Mouse (Mus musculus): ENCODE measurements around the gene 1700028J19Rik. TPM values are rescaled to one million over a fixed set of nuclear protein-coding genes. Genes with fewer than 3 reads are reported as not detected.

1700028J19Rik gene
- 0.51 and 0.54 TPM in 2 replicates for polyA plus RNA-seq (2015; fragmentation: Nextera tagmentation; extraction: Ambion mirVana)

DNA sequence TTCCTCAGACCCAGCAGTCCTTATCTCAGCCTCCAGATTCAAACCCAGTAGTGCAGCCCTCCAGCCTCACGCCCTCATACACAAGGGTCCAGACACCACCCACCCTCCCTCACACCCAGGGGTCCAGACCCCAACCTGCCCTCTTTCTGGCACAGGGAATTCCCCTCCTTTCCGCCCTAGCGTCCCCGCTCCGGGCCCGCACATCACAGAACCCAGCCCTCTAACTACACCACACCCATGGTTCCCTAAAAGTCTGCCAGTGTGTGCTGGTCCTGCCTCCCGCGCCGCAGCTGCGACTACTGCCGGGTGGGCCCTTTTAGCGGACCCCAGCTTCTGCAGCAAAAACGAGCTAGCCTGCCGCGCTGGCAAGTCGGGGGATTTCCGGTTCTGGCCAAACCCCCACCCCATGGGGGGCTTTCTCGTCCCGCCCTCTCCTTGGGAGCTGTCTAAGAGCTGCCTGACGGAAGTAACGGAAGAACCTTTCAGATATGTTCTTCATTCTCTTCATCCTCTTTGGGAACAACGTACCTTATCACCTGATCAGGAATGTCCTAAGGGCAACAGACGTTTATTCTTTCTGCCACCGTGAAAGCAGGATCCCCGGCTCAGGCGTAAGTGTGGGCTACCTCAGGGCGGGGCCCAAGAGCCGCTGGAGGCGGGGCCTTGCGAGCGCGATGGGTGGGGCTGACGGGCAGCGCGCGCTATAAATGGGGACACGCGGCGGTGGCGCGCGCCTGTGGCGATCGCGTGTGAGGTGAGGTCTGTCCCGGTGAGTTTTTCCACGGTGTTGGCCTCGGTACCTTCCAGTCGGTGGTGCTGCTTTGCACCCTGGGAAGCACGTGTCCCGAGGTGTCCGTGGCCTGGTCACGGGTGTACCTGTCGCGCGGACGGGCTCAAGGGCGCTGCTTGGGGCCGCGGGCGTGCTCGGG, at the start of gene 1700028J19Rik, which contains the start of gene 2410002F23Rik:
Gene 1700028J19Rik, minus strand, starts transcription at position 641 of the 929 bp plus-strand sequence.
Gene 2410002F23Rik, plus strand, starts transcription at position 668 of the 929 bp plus-strand sequence.
- Histone ChIP-seq H3K4me3 (ENCODE audit: low read depth, low read length) (peak within 1 kb of the TSS; percentile 84), H3K36me3 (replicated peaks; ENCODE audit: insufficient read depth, low read length) (peaks cover 17% of the 10 kb centered on the region), H3K9me3 (ENCODE audit: low read length) (no peaks in the 10 kb centered on the region), H3K27ac (ENCODE audit: low read depth) (peak within 1 kb of the TSS; percentile 81), H3K4me2 (ENCODE audit: low read depth, low read length) (peak within 1 kb of the TSS; percentile 88), H3K4me1 (ENCODE audit: insufficient read depth) (peaks cover 18% of the 10 kb centered on the region), H3K9ac (replicated peaks) (peak within 1 kb of the TSS; percentile 84), H3K27me3 (ENCODE audit: insufficient read depth, low read length) (no peaks in the 10 kb centered on the region)
- peak; percentile 93 for ATAC-seq
- TF ChIP-seq CTCF (IDR thresholded peaks at IDR 0.05; ENCODE audit: low read depth), result 0 out of 2 replicates have a peak, but pooled peaks have one; percentile 2
- peak; percentile 87 for TF ChIP-seq EP300 (IDR thresholded peaks at IDR 0.05; ENCODE audit: low read depth)
- DNase-seq, result peak; percentile 92
- under 1% methylated on average over 62 of the region's 62 CpGs for WGBS (ENCODE audit: insufficient replicate concordance)

DNA sequence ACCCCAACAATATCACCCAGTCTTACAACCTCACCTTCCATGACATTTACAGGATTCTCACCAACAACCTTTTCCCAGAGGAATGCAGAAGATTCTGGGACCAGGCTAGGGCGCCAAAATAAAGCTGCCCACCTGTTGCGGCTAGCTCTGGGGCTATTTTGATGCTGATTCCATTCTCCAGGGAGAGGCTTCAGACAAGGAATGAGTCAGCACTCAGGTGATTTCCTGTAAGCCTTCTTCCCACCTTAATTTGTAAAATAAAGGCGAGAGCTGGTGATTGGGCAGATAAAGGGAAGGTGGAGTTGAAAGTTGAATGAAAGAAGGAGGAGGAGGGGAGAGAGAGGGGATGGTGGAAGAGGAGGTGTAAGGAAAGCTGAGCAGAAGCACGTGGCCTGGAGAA, 44.9 kb upstream of the 1700028J19Rik start:
- no peak for TF ChIP-seq CTCF (IDR thresholded peaks at IDR 0.05; ENCODE audit: low read depth)
- no peak for TF ChIP-seq EP300 (IDR thresholded peaks at IDR 0.05; ENCODE audit: low read depth)
- Histone ChIP-seq H3K4me3 (ENCODE audit: low read depth, low read length) (no peak overlapping the region), H3K4me2 (ENCODE audit: low read depth, low read length) (no peak overlapping the region), H3K27me3 (ENCODE audit: insufficient read depth, low read length) (no peaks in the 10 kb centered on the region), H3K9ac (replicated peaks) (no peak overlapping the region), H3K9me3 (ENCODE audit: low read length) (no peaks in the 10 kb centered on the region), H3K36me3 (replicated peaks; ENCODE audit: insufficient read depth, low read length) (no peaks in the 10 kb centered on the region), H3K4me1 (ENCODE audit: insufficient read depth) (no peaks in the 10 kb centered on the region), H3K27ac (ENCODE audit: low read depth) (no peak overlapping the region)
- DNase-seq, result no peak
- 53% methylated on average over 4 of the region's 4 CpGs for WGBS (ENCODE audit: insufficient replicate concordance)
- no peak for ATAC-seq

GRCm38 (mm10) chr7:44290986-44291385, 44.5 kb upstream of the 1700028J19Rik start:
- no peak overlapping the region for H3K27ac ChIP-seq (ENCODE audit: low read depth)
- no peaks in the 10 kb centered on the region for H3K4me1 ChIP-seq (ENCODE audit: insufficient read depth)
- H3K27me3 ChIP-seq (ENCODE audit: insufficient read depth, low read length), result no peaks in the 10 kb centered on the region
- WGBS (ENCODE audit: insufficient replicate concordance), result 63% methylated on average over 4 of the region's 4 CpGs
- TF ChIP-seq EP300 (IDR thresholded peaks at IDR 0.05; ENCODE audit: low read depth) (no peak), CTCF (IDR thresholded peaks at IDR 0.05; ENCODE audit: low read depth) (no peak)
- H3K36me3 ChIP-seq (replicated peaks; ENCODE audit: insufficient read depth, low read length), result no peaks in the 10 kb centered on the region
- H3K4me3 ChIP-seq (ENCODE audit: low read depth, low read length), result no peak overlapping the region
- ATAC-seq (no peak), DNase-seq (no peak)
- no peak overlapping the region for H3K9ac ChIP-seq (replicated peaks)
- H3K4me2 ChIP-seq (ENCODE audit: low read depth, low read length), result no peak overlapping the region
- H3K9me3 ChIP-seq (ENCODE audit: low read length), result no peaks in the 10 kb centered on the region

- 44% methylated on average over 7 of the region's 7 CpGs for WGBS (ENCODE audit: insufficient replicate concordance)
- ATAC-seq (no peak), DNase-seq (no peak)
- H3K27ac ChIP-seq (ENCODE audit: low read depth), result no peak overlapping the region
- H3K4me1 ChIP-seq (ENCODE audit: insufficient read depth), result no peaks in the 10 kb centered on the region
- no peak overlapping the region for H3K9ac ChIP-seq (replicated peaks)
- no peaks in the 10 kb centered on the region for H3K27me3 ChIP-seq (ENCODE audit: insufficient read depth, low read length)
- TF ChIP-seq CTCF (IDR thresholded peaks at IDR 0.05; ENCODE audit: low read depth) (no peak), EP300 (IDR thresholded peaks at IDR 0.05; ENCODE audit: low read depth) (no peak)
- no peak overlapping the region for H3K4me2 ChIP-seq (ENCODE audit: low read depth, low read length)
- H3K4me3 ChIP-seq (ENCODE audit: low read depth, low read length), result no peak overlapping the region
- no peaks in the 10 kb centered on the region for H3K9me3 ChIP-seq (ENCODE audit: low read length)
- no peaks in the 10 kb centered on the region for H3K36me3 ChIP-seq (replicated peaks; ENCODE audit: insufficient read depth, low read length)
Observed at GRCm38 (mm10) chr7:44287760-44288159, 41.3 kb upstream of the 1700028J19Rik start.

- Histone ChIP-seq H3K4me3 (ENCODE audit: low read depth, low read length) (no peak overlapping the region), H3K4me2 (ENCODE audit: low read depth, low read length) (no peak overlapping the region), H3K36me3 (replicated peaks; ENCODE audit: insufficient read depth, low read length) (no peaks in the 10 kb centered on the region), H3K9me3 (ENCODE audit: low read length) (no peaks in the 10 kb centered on the region), H3K27ac (ENCODE audit: low read depth) (no peak overlapping the region), H3K4me1 (ENCODE audit: insufficient read depth) (no peaks in the 10 kb centered on the region), H3K9ac (replicated peaks) (no peak overlapping the region), H3K27me3 (ENCODE audit: insufficient read depth, low read length) (no peaks in the 10 kb centered on the region)
- no peak for DNase-seq
- no peak for ATAC-seq
- 73% methylated on average over 7 of the region's 7 CpGs for WGBS (ENCODE audit: insufficient replicate concordance)
- no peak for TF ChIP-seq EP300 (IDR thresholded peaks at IDR 0.05; ENCODE audit: low read depth)
- TF ChIP-seq CTCF (IDR thresholded peaks at IDR 0.05; ENCODE audit: low read depth), result no peak
Observed at GRCm38 (mm10) chr7:44281586-44281985, 35.1 kb upstream of the 1700028J19Rik start.

- Histone ChIP-seq H3K36me3 (replicated peaks; ENCODE audit: insufficient read depth, low read length) (no peaks in the 10 kb centered on the region), H3K9ac (replicated peaks) (no peak overlapping the region), H3K4me3 (ENCODE audit: low read depth, low read length) (no peak overlapping the region), H3K27me3 (ENCODE audit: insufficient read depth, low read length) (no peaks in the 10 kb centered on the region), H3K4me2 (ENCODE audit: low read depth, low read length) (no peak overlapping the region), H3K4me1 (ENCODE audit: insufficient read depth) (no peaks in the 10 kb centered on the region), H3K9me3 (ENCODE audit: low read length) (no peaks in the 10 kb centered on the region), H3K27ac (ENCODE audit: low read depth) (no peak overlapping the region)
- ATAC-seq, result no peak
- TF ChIP-seq EP300 (IDR thresholded peaks at IDR 0.05; ENCODE audit: low read depth) (no peak), CTCF (IDR thresholded peaks at IDR 0.05; ENCODE audit: low read depth) (no peak)
- WGBS (ENCODE audit: insufficient replicate concordance), result 16% methylated on average over 1 of the region's 1 CpGs
- DNase-seq, result no peak
Observed at GRCm38 (mm10) chr7:44280959-44281358, 34.5 kb upstream of the 1700028J19Rik start.
